Mouse (Mus musculus): ENCODE results near the gene Trim65. TPM values are rescaled to one million over a fixed set of nuclear protein-coding genes. Genes with fewer than 3 reads are reported as not detected.
"Not testable (repeated sequence)": the region's sequence is repeated elsewhere in the genome, so short reads cannot be mapped to it uniquely, and the experiment has no call there.

Gene Trim65
- total and polyA plus RNA-seq, 2 experiments from 2014 or later, result 2.3 to 7.6 TPM

GRCm38 (mm10) chr11:116127156-116127980, 3.6 kb downstream of the Trim65 start, which contains the start of gene Trim47:
Gene Trim47, minus strand, starts transcription at chr11:116127210.
- no peak within 1 kb of the TSS for H3K9ac ChIP-seq (replicated peaks; ENCODE audit: low read length, poor library complexity, severe bottlenecking)
- no peak for ATAC-seq (ENCODE audit: low FRiP score)

DNA sequence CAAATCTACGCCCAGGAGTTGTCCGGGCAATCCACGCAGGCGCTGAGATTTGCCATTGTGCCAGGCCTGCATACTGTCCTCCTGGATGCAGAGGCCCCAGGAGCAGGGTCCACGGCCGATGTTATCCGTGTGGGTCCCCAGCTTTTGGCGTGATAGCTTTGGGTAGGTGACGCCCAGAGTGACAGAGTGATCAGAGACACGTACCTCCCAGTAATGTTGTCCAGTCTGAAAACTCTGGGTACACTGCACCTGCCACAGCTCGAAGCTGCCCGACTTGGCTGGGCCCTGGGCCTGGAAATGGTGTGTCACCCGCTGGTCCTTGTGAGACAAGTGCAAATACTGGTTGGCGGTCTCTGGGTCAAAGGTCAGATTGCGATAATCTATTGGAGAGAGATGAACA, 4.7 kb downstream of the Trim65 start:
- no peak for TF ChIP-seq CTCF (IDR thresholded peaks at IDR 0.05)
- WGBS, result 94% methylated on average over 15 of the region's 15 CpGs
- ATAC-seq (ENCODE audit: low FRiP score), result no peak

More at GRCm38 (mm10) chr11:116127156-116127980, 3.6 kb downstream of the Trim65 start, which contains the start of gene Trim47:
- H3K4me2 ChIP-seq (ENCODE audit: low read depth, low read length, poor library complexity, severe bottlenecking), result no peak within 1 kb of the TSS
- WGBS, result 32% methylated on average over 23 of the region's 23 CpGs
- TF ChIP-seq CTCF (IDR thresholded peaks at IDR 0.05), result no peak
- DNase-seq (ENCODE audit: low spot score), result no peak
- H3K27me3 ChIP-seq (ENCODE audit: insufficient read depth, low read length), result no peaks in the 10 kb centered on the region
- no peak within 1 kb of the TSS for H3K4me3 ChIP-seq (ENCODE audit: low read depth, low read length)
- H3K9me3 ChIP-seq (ENCODE audit: low read length), result no peaks in the 10 kb centered on the region
- peaks cover 6% of the 10 kb centered on the region; the same call in 1 of the 2 replicates for H3K4me1 ChIP-seq (ENCODE audit: insufficient read depth, low read length)
- H3K27ac ChIP-seq (ENCODE audit: low read depth, low read length), result no peak within 1 kb of the TSS
- peaks cover 13% of the 10 kb centered on the region for H3K36me3 ChIP-seq (ENCODE audit: insufficient read depth, low read length)

GRCm38 (mm10) chr11:116121731-116122245, 9.1 kb downstream of the Trim65 start:
- H3K27ac ChIP-seq (ENCODE audit: low read depth, low read length); H3K27me3 ChIP-seq (ENCODE audit: insufficient read depth, low read length); ATAC-seq (ENCODE audit: low FRiP score); H3K4me2 ChIP-seq (ENCODE audit: low read depth, low read length, poor library complexity, severe bottlenecking); H3K4me1 ChIP-seq (ENCODE audit: insufficient read depth, low read length); H3K9ac ChIP-seq (replicated peaks; ENCODE audit: low read length, poor library complexity, severe bottlenecking); H3K9me3 ChIP-seq (ENCODE audit: low read length); H3K4me3 ChIP-seq (ENCODE audit: low read depth, low read length); DNase-seq (ENCODE audit: low spot score): not testable (repeated sequence)
- peaks cover 12% of the 10 kb centered on the region for H3K36me3 ChIP-seq (ENCODE audit: insufficient read depth, low read length)
- WGBS, result 91% methylated on average over 8 of the region's 8 CpGs

More for the DNA sequence above, 4.7 kb downstream of the Trim65 start:
- Histone ChIP-seq H3K27ac (ENCODE audit: low read depth, low read length) (no peak overlapping the region), H3K27me3 (ENCODE audit: insufficient read depth, low read length) (no peaks in the 10 kb centered on the region), H3K4me2 (ENCODE audit: low read depth, low read length, poor library complexity, severe bottlenecking) (no peak overlapping the region), H3K4me1 (ENCODE audit: insufficient read depth, low read length) (peaks cover 6% of the 10 kb centered on the region; the same call in 1 of the 2 replicates), H3K4me3 (ENCODE audit: low read depth, low read length) (no peak overlapping the region), H3K9me3 (ENCODE audit: low read length) (no peaks in the 10 kb centered on the region), H3K9ac (replicated peaks; ENCODE audit: low read length, poor library complexity, severe bottlenecking) (no peak overlapping the region), H3K36me3 (ENCODE audit: insufficient read depth, low read length) (peaks cover 12% of the 10 kb centered on the region)
- DNase-seq (ENCODE audit: low spot score), result no peak

- peak; percentile 43 for TF ChIP-seq CTCF (IDR thresholded peaks at IDR 0.05)
- DNase-seq (ENCODE audit: low spot score) (no peak), ATAC-seq (ENCODE audit: low FRiP score) (no peak)
- Histone ChIP-seq H3K36me3 (ENCODE audit: insufficient read depth, low read length) (no peaks in the 10 kb centered on the region), H3K27ac (ENCODE audit: low read depth, low read length) (no peak overlapping the region), H3K9me3 (ENCODE audit: low read length) (no peaks in the 10 kb centered on the region), H3K27me3 (ENCODE audit: insufficient read depth, low read length) (no peaks in the 10 kb centered on the region), H3K4me2 (ENCODE audit: low read depth, low read length, poor library complexity, severe bottlenecking) (no peak overlapping the region), H3K4me1 (ENCODE audit: insufficient read depth, low read length) (no peaks in the 10 kb centered on the region), H3K4me3 (ENCODE audit: low read depth, low read length) (no peak overlapping the region), H3K9ac (replicated peaks; ENCODE audit: low read length, poor library complexity, severe bottlenecking) (no peak overlapping the region)
Measured at GRCm38 (mm10) chr11:116117819-116118218, 13.1 kb downstream of the Trim65 start.

DNA sequence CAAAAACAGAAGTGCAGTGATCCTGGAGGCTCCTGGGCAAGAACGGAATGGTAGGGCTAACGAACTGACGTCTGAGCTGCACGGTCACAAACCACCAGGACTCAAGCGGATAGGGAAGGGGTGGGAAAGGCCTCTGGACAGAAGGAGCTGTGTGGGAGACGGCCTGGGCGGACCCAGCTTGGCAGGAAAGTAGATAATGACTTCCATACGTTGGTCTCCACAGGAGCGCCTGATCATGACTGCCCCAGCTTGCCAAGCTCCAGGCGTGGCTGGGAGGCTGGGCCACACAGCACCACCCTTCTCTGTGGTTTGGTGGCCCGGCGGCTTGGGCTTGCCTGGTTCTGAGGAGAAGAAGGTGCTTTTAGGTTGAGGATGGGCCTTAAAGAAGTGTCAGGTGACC, 13.7 kb downstream of the Trim65 start:
- WGBS, result 76% methylated on average over 12 of the region's 12 CpGs
- DNase-seq (ENCODE audit: low spot score) (no peak), ATAC-seq (ENCODE audit: low FRiP score) (no peak)

GRCm38 (mm10) chr11:116111611-116112203, 19.2 kb downstream of the Trim65 start:
- no peak for TF ChIP-seq CTCF (IDR thresholded peaks at IDR 0.05)
- no peaks in the 10 kb centered on the region for H3K4me1 ChIP-seq (ENCODE audit: insufficient read depth, low read length)
- WGBS, result 84% methylated on average over 19 of the region's 19 CpGs

More for the DNA sequence above, 13.7 kb downstream of the Trim65 start:
- H3K27me3 ChIP-seq (ENCODE audit: insufficient read depth, low read length), result no peaks in the 10 kb centered on the region
- no peaks in the 10 kb centered on the region for H3K36me3 ChIP-seq (ENCODE audit: insufficient read depth, low read length)
- no peak overlapping the region for H3K9ac ChIP-seq (replicated peaks; ENCODE audit: low read length, poor library complexity, severe bottlenecking)
- no peaks in the 10 kb centered on the region for H3K9me3 ChIP-seq (ENCODE audit: low read length)
- no peak for TF ChIP-seq CTCF (IDR thresholded peaks at IDR 0.05)
- H3K4me3 ChIP-seq (ENCODE audit: low read depth, low read length), result no peak overlapping the region
- H3K4me1 ChIP-seq (ENCODE audit: insufficient read depth, low read length), result no peaks in the 10 kb centered on the region
- H3K4me2 ChIP-seq (ENCODE audit: low read depth, low read length, poor library complexity, severe bottlenecking), result no peak overlapping the region
- H3K27ac ChIP-seq (ENCODE audit: low read depth, low read length), result no peak overlapping the region

More at GRCm38 (mm10) chr11:116111611-116112203, 19.2 kb downstream of the Trim65 start:
- no peak for ATAC-seq (ENCODE audit: low FRiP score)
- Histone ChIP-seq H3K27ac (ENCODE audit: low read depth, low read length) (no peak overlapping the region), H3K4me2 (ENCODE audit: low read depth, low read length, poor library complexity, severe bottlenecking) (no peak overlapping the region), H3K27me3 (ENCODE audit: insufficient read depth, low read length) (peaks cover 45% of the 10 kb centered on the region), H3K36me3 (ENCODE audit: insufficient read depth, low read length) (no peaks in the 10 kb centered on the region), H3K9ac (replicated peaks; ENCODE audit: low read length, poor library complexity, severe bottlenecking) (no peak overlapping the region), H3K9me3 (ENCODE audit: low read length) (no peaks in the 10 kb centered on the region), H3K4me3 (ENCODE audit: low read depth, low read length) (no peak overlapping the region)
- no peak for DNase-seq (ENCODE audit: low spot score)

Data from midbrain, postnatal 0 days (tissue).